Mouse (Mus musculus) lung, adult 10 weeks (tissue): ENCODE measurements around the gene Pramel6. TPM values are rescaled to one million over a fixed set of nuclear protein-coding genes. Genes with fewer than 3 reads are reported as not detected.

Experiments
- polyA plus RNA-seq: library from polyadenylated mRNA; stranded (reverse); fragments of 350-450 nt; fragmentation: Illumina TruSeq; extraction: RNeasy Lipid Tissue Mini Kit (QIAGEN cat#74804); gene quantifications from one replicate; pipeline ENCODE4 v1.2.3, GENCODE M21; 2014; ENCODE audit warnings: low read depth, low replicate concordance; ENCODE audit not compliant: insufficient read depth

Pramel6 gene
- not detected for polyA plus RNA-seq

DNA sequence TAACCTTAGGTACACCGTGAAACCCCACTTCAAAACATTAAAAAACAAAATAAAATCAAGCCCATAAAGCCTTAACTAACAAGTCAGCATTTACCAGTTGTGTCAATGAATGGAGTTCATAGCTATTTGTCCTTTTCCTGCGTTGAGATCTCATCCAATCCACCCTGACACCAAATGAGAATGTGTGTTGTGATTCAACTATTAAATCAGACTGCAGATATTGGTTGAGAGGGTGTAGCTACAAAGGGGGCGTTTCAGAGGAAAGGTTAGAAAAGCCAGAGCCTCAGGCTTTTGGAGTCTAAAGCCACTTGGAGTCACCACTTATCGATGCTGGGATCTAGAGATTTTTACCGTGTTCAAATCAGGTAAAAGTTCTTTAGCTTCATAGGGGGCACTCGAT lies at the start of gene Pramel6:
Gene Pramel6 (plus strand): TSS at position 301 of the 400 bp plus-strand sequence.

DNA sequence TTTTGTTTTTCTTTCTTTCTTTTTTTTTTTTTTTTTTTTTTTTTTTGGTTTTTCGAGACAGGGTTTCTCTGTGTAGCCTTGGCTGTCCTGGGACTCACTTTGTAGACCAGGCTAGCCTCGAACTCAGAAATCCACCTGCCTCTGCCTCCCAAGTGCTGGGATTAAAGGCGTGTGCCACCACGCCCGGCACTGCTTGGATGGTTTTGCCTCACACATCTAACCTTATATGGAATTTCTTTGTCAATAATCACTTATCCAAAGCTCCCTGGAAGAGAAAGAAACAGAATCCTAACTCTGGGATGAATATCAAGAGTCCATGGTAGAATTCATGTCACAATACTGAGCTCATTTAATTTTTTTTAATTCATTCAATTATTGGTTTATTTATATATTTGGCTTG lies 9.4 kb upstream of the Pramel6 start, which contains the start of gene Pramel7:
Gene Pramel7 (minus strand): TSS at position 101 of the 400 bp plus-strand sequence.

DNA sequence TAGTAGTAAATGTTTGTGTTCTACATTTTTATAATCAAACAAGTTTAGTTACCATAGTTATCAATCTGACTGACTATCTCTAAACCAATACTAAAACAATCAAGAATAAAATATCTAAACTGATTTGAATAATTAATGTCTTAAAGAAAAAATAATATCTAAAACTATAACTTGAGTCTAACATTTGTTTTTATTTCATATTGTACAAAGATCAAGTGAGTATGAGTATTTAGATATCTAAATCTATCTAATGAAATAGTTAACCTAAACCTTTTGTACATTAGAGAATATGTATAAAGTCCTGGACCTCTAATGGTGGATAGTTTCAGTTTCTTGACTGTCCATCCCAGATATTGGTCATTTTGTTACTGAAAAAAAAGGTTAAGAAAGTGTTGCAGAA lies 25.1 kb downstream of the Pramel6 start, which contains the start of gene Olfr153:
Gene Olfr153 (plus strand): TSS at position 301 of the 400 bp plus-strand sequence.

DNA sequence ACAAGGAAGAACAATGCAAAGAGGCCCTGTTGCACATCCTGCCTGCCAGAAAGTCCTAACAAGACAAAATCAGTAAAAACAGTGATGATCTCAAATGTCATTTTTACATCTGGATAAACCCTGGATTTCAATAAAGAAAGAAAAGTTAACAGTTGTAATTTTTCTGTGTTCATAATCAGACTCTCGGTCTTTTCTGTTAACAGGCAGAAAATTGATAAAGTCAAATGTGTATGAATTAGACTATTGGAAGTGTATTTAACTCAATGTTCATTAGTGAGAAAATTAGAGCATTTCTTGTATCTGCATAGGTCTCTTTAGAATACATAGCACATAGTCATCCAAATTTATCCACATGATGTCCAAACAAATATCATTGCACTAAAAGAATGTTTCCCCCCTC lies 39.1 kb downstream of the Pramel6 start, which contains the start of gene Olfr1128:
Gene Olfr1128 (minus strand): TSS at position 101 of the 400 bp plus-strand sequence.

Other genes with a start within 250 kb of the Pramel6 start
- not detected for gene Olfr1116, start 239.0 kb upstream of the Pramel6 start, polyA plus RNA-seq
- not detected for gene Olfr1118, start 199.0 kb upstream of the Pramel6 start, polyA plus RNA-seq
- not detected for gene Olfr1120, start 151.8 kb upstream of the Pramel6 start, polyA plus RNA-seq
- gene Olfr1121, start 136.7 kb upstream of the Pramel6 start, polyA plus RNA-seq: not detected
- gene Olfr1122, start 120.7 kb upstream of the Pramel6 start, polyA plus RNA-seq: not detected
- not detected for gene Olfr1123, start 89.9 kb upstream of the Pramel6 start, polyA plus RNA-seq
- not detected for gene Olfr1124, start 76.3 kb upstream of the Pramel6 start, polyA plus RNA-seq
- gene Olfr1126, start 52.6 kb upstream of the Pramel6 start, polyA plus RNA-seq: not detected
- not detected for gene Pramel7, start 9.5 kb upstream of the Pramel6 start, polyA plus RNA-seq
- not detected for gene Olfr153, start 25.2 kb downstream of the Pramel6 start, polyA plus RNA-seq
- not detected for gene Olfr1128, start 39.0 kb downstream of the Pramel6 start, polyA plus RNA-seq
- gene Olfr1129, start 67.3 kb downstream of the Pramel6 start, polyA plus RNA-seq: not detected
- not detected for gene Olfr1130, start 99.6 kb downstream of the Pramel6 start, polyA plus RNA-seq
- gene Olfr1131, start 120.5 kb downstream of the Pramel6 start, polyA plus RNA-seq: not detected
- not detected for gene Olfr1132, start 131.0 kb downstream of the Pramel6 start, polyA plus RNA-seq
- not detected for gene Olfr1133, start 140.8 kb downstream of the Pramel6 start, polyA plus RNA-seq
- not detected for gene Olfr1134, start 151.9 kb downstream of the Pramel6 start, polyA plus RNA-seq
- gene Olfr1135, start 167.1 kb downstream of the Pramel6 start, polyA plus RNA-seq: not detected
- gene Olfr1136, start 187.4 kb downstream of the Pramel6 start, polyA plus RNA-seq: not detected
- not detected for gene Olfr1137, start 206.6 kb downstream of the Pramel6 start, polyA plus RNA-seq
- gene Olfr1138, start 233.4 kb downstream of the Pramel6 start, polyA plus RNA-seq: not detected
- not detected for gene Olfr1140, start 237.2 kb downstream of the Pramel6 start, polyA plus RNA-seq
- gene Olfr1141, start 247.4 kb downstream of the Pramel6 start, polyA plus RNA-seq: not detected